ENCODE assay signal across 17 mouse cellular contexts in genomic region chr6:59311241-59311640, GRCm38 (mm10).
"Had no signal": no experiment of that assay in that cellular context is flagged by ENCODE, and none has a peak within 500 bp of the region (broad histone marks: within the 10 kb centered on the region; RNA-seq: fewer than 3 reads in every experiment).

No protein-coding gene starts in this region.

- DNase-seq: cerebellum, adult 9-11 months; cerebellum, postnatal 14 days; cerebellum, postnatal 36 days; embryo, embryonic 11 days; forebrain, postnatal 0 days; gastrocnemius, adult 2 months; gastrocnemius, postnatal 10 days; gastrocnemius, postnatal 14 days; gastrocnemius, postnatal 25 days; gastrocnemius, postnatal 36 days; heart, adult 11 months; heart, adult 18-20 months; heart, adult 2 months had no signal

- ATAC-seq: forebrain, embryonic 13.5 days; forebrain, embryonic 14.5 days; forebrain, embryonic 15.5 days; forebrain, embryonic 16.5 days; forebrain, postnatal 0 days had no signal
